Mouse (Mus musculus): Measurements from ENCODE around the gene Mrpl55.
A peak's percentile ranks its signal among the peaks of the same experiment; 100 is the strongest.
"Not testable (repeated sequence)": the region's sequence is repeated elsewhere in the genome, so short reads cannot be mapped to it uniquely, and the experiment has no call there.

Mrpl55 gene

GRCm38 (mm10) chr11:59192059-59192386 lies 10.3 kb upstream of the Mrpl55 start, which contains the start of gene Guk1:
Gene Guk1, minus strand, starts transcription at chr11:59192212.
- DNase-seq (ENCODE audit: low read depth), result no peak

GRCm38 (mm10) chr11:59196230-59196629 lies 6.1 kb upstream of the Mrpl55 start:
- no peak for DNase-seq (ENCODE audit: low read depth)

DNA sequence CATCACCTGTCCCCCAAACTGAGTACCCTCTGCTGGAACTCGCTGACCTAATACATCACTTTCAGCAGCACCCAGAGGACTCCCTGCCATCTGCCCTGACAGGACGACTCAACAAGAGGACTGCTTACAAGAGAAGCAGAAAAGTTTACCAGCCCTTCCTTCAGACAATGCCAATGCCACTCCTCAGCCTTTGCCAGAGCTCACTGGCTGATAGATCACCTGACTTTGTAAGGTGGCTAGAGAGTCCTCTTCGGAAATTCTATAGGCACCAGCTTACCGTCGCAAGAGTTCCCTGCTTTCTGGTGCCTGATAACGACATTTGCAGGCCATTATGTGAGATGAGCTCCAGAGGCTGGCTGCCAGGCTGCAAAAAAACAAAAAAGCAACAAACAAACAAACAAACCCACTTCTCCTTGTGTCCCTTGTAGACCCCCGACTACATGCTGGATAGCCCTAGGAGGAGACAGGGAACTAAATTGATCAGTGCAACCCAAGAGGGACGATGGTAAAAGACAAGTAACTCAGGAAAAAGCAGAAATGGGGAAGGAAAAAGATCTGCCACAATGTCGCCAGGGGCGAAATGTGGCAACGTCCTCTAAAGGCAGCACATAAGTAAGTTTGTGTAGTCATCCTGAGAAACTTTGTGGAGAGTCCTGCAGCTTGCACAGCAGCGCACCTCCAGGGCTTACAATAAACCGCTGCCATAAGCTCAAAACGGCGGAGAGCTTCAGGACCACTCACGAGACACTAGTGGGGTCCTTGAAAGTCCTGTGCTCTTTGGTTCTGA lies 877 bp upstream of the Mrpl55 start:
- no peak for DNase-seq (ENCODE audit: low read depth)

DNA sequence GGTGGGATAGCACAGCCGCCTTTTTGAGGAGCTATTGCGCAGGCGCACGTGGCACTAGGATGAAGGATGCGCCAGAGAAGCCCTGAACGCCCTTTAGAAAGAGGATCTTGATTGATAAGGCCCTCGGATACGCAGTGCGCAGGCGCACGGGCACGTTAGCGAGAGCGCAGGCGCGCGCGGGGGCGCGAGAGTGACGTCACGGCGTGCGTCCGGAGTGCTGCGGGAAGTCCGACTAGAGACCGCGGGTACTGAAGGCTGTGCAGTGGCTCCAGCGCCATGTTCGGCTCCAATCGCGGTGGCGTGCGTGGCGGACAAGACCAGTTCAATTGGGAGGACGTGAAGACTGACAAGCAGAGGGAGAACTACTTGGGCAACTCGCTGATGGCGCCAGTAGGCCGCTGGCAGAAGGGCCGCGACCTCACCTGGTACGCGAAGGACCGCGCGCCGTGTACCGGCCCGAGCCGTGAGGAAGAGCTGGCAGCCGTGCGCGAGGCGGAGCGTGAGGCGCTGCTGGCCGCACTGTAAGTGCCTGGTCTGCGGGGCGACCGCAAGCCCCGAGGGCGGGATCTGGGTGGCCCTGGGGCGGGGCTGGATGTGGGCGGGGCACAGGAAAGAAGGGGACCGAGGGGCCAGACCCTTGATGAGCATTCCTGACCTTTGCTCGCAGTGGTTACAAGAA lies 6.0 kb downstream of the Mrpl55 start, which contains the start of gene 2310033P09Rik:
2310033P09Rik (plus strand) TSS at position 169 of the 679 bp plus-strand sequence.
- peak; percentile 87 for DNase-seq (ENCODE audit: low read depth)

- DNase-seq (ENCODE audit: low read depth), result no peak
These were observed 6.7 kb downstream of the Mrpl55 start for GRCm38 (mm10) chr11:59209003-59209441.

- no peak for DNase-seq (ENCODE audit: low read depth)
These were observed 7.3 kb downstream of the Mrpl55 start for GRCm38 (mm10) chr11:59209580-59209979.

GRCm38 (mm10) chr11:59210020-59210419 lies 7.7 kb downstream of the Mrpl55 start:
- no peak for DNase-seq (ENCODE audit: low read depth)

DNA sequence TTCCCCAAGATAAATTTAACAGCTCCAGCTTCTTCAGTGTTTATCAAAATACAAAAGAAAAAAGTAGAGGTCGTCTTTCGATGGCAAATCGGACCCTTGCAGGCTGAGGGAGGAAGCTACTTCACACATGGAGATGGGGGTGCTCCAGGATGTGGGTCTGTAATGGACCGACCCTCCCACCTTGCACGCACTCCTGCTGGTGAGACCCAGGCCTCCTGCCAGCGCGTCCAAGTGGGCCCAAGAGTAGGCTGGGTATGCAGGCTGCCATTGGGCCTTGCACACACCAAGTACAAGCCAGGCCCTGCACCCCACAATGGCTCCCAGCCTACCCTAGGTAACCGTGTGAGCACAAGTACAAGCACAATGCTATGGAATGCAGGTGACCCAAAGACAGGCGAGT lies 9.3 kb downstream of the Mrpl55 start:
- DNase-seq (ENCODE audit: low read depth), result not testable (repeated sequence)

- not testable (repeated sequence) for DNase-seq (ENCODE audit: low read depth)
These were observed 10.0 kb downstream of the Mrpl55 start for GRCm38 (mm10) chr11:59212320-59212719.

- no peak for DNase-seq (ENCODE audit: low read depth)
These were observed 10.7 kb downstream of the Mrpl55 start for GRCm38 (mm10) chr11:59212892-59213494.

- DNase-seq (ENCODE audit: low read depth), result no peak
These were observed 14.7 kb downstream of the Mrpl55 start for GRCm38 (mm10) chr11:59216955-59217354.

DNA sequence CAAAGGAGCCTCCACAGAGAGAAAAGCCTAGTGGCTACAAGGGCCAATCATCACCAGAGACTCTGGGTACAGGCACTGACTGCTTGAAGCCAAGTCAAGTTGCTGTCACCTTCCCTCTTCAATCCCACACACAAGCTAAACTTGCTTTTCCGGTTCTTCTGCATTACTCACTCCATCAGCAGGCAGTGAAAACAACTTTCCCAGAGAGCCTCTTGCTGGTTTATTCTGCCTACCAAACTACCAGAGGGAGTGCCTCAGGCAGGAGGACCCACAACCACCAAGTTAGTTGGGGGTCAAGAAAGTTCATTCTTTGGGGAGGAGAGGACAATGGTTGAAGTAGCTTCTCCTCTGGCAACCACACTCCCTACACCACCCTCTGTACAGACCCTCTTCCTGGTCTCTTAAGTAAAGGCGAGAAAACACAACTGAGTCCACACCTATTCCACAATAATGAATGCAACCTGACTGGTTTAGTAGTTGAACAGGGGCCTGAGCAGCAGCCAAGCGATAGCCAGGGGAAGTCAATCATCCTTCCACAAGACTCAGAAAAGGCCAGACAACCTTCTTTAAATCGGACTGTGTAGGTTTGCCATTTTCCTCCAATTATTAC lies 16.2 kb downstream of the Mrpl55 start:
- DNase-seq (ENCODE audit: low read depth), result no peak

DNA sequence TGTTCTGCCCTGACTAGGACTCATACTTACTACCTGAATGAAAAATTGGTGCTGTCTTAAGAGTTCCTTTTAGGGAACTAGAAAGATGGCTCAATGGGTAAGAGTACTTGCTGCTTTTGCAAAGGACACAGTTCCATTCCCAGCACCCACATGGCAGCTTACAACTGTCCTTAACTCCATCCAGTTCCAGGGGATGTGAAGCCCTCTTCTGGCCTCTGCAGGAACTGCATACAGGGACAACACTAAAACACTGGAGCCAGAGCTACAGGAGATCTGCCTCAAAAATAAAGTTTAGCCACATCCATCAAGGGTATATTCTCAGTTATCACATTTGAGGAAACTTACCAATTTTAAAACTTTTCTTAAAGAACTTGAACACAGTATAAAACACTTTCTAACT lies 16.8 kb downstream of the Mrpl55 start:
- no peak for DNase-seq (ENCODE audit: low read depth)

DNA sequence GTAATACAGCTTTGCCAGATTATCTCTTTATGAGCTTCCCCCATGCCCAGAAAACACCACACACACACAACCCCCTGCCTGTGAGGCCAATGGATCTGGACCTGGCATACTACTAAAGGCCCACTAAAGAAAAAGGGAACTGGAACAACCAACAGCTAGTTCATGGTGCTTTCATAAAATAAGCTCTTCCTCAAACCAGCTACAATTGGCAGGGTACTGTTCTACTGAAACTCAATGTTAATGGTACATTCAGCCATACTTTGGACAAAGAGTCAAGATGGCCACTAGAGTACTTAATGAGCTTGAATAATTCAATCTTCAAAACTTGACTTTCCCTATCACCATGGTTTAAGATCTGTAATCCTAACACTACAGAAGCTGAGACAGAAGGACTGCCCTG lies 19.3 kb downstream of the Mrpl55 start:
- DNase-seq (ENCODE audit: low read depth), result no peak

DNA sequence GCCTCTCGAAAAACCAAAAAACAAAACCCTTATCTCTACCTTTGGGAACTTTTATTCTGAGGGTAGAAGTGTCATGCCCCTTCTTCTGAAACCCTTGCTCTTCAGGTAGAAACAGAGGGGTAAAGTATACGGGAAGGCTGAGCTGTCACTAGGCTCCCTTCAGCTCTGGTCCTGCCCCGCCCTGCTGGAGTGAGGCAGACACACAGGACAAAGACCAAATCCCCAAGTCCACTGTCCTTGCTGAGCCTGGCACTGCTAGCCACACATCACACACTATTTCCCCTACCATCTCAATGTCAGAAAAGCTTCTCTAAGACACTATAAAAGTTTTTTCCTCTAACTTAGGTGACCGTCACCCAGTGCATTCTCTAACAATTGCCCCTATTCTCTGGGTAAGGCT lies 20.0 kb downstream of the Mrpl55 start:
- no peak for DNase-seq (ENCODE audit: low read depth)

GRCm38 (mm10) chr11:59224025-59224424 lies 21.7 kb downstream of the Mrpl55 start:
- DNase-seq (ENCODE audit: low read depth), result no peak

- no peak for DNase-seq (ENCODE audit: low read depth)
These were observed 22.2 kb downstream of the Mrpl55 start for GRCm38 (mm10) chr11:59224470-59224869.

DNA sequence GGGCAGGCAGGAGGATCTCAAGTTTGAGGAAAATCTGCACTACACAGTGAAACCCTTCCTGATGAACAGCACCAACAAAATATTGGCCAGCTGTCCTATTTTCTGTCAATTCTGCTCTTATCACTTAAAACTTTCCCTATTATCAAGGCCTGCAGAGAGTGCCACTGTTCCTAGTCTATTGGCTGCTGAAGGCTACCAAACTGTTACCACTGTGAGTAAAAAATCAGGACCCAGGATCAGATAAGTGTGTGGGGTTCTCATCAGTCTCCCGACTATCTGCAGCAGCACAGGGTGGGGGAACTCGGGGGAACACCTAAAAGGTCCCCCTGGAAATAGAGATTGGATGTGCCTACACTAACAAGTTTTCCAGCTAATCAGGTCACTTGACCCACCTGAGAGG lies 22.9 kb downstream of the Mrpl55 start:
- DNase-seq (ENCODE audit: low read depth), result no peak

DNA sequence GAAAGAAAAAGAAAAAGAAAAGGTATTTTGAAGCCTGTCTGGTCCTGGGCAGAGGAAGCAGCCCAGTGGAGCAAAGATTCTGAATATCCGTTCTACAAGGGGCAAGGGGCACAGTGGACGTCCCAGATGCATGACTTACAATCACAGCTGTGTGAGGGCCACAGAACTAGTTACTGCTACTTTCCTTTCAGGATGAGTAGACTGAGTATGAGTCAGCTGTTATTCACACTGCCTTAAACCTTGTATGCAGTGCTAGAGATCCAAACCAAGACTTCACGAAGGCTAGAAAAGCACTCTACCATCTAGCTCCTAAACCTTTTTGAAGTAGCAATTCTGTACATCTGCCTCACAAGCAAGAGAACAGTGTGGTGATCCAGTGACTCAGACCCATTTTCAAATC lies 24.0 kb downstream of the Mrpl55 start:
- no peak for DNase-seq (ENCODE audit: low read depth)

DNA sequence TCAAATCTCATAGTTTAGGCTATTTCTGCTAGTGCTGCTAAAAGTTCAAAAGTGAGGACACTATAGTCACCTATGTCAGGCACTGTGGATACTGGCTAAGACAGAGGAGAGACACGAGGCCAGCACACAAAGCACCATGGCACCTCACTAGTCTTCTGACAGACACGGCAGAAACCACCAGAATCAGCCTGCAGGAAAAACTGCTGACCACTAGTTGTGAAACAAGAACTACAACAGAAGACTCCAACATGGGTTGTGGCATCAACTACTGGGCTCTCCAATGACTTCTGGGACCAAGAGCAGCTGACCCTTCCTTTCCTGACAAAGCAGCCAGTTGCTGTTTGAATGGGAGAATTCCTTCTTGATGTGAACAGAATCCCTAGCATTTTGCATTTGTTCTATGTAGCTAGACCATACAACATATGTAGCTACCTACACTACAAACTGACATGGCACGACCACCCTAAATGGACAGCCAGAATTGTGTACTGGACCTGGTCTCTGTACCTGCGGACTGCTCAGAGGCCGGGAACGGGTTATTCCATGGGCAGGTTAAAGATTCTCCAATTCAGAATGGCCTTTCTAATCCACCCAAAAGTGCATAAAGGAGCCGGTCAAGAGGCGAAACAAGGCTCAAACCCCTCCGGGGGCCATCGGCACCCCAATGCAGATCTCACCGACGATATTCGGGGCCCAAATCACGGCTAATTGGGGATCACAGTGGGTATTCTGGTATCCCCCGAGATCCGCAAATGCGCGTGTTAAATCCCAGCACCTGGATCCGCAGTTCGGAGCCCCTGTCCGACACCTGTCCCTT lies 24.7 kb downstream of the Mrpl55 start:
- DNase-seq (ENCODE audit: low read depth), result no peak

DNA sequence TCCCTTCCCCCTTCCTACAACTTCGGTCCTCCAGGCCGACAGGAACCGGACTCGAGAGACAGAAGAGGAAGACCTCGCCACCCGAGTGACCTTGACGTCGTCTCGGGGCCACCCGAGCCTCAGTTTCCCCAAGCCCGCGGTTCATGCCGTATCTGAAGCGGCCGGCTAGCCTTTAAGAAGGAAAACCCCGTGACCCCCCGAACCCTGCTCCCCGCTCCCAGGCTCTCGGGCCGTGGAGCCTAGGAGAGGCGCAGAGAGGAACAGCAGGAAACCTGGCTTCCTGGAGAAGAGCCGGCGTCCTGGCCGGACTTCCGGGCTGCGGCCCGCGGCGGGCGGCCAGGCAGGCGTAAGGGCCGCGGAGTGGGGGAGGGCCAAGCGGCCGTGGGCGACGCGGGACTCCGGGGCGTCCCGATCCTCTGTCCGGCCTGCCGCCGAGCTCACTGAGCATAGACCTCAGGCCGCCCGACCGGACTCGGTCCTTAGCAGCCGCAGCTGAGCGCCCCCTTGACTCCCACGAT lies 25.4 kb downstream of the Mrpl55 start:
- no peak for DNase-seq (ENCODE audit: low read depth)

Data from c-Kit-positive CD71-negative TER-119-negative erythroid progenitor cells, embryonic 14.5 days (primary cell).